In genomic region chr6:67269459-67269858, GRCm38 (mm10) we compare ENCODE assay signal across 9 mouse cellular contexts. TPM values are rescaled to one million over a fixed set of nuclear protein-coding genes. Genes with fewer than 3 reads are reported as not detected.
DNase-seq lines count a peak whose midpoint lies in the region; ATAC-seq and TF ChIP-seq lines count a peak whose summit lies in the region.
"Had no signal": no experiment of that assay in that cellular context is flagged by ENCODE, and none has a peak within 500 bp of the region (broad histone marks: within the 10 kb centered on the region; RNA-seq: fewer than 3 reads in every experiment).

No protein-coding gene starts in this region.

- no peak overlapping the region for H3K27ac ChIP-seq in cerebellum, adult 2 months (ENCODE audit: insufficient read depth, low read length)
- H3K27ac ChIP-seq in forebrain, embryonic 15.5 days (replicated peaks), result no peak overlapping the region
- H3K27ac ChIP-seq in liver, embryonic 14.5 days, result no peak overlapping the region

- TF ChIP-seq CTCF in cerebellum, adult 2 months (IDR thresholded peaks at IDR 0.05; ENCODE audit: borderline replicate concordance, insufficient read depth, low read depth, low read length), result no peak
- TF ChIP-seq CTCF in liver, embryonic 14.5 days (IDR thresholded peaks at IDR 0.05; ENCODE audit: low read depth), result no peak

- H3K4me1 ChIP-seq in cerebellum, adult 2 months (ENCODE audit: control insufficient read depth, insufficient read depth, low read length), result peaks cover 2% of the 10 kb centered on the region; the same call in 1 of the 2 replicates
- peaks cover 38% of the 10 kb centered on the region for H3K4me1 ChIP-seq in forebrain, embryonic 15.5 days
- peaks cover 10 to 16% of the 10 kb centered on the region in 2 experiments for H3K4me1 ChIP-seq in liver, embryonic 14.5 days (replicated peaks; ENCODE audit: control insufficient read depth in 2 of 2, insufficient read depth in 2 of 2, low read length in 1 of 2)

- TF ChIP-seq EP300 in liver, embryonic 14.5 days (IDR thresholded peaks at IDR 0.05; ENCODE audit: low read depth), result no peak

- DNase-seq in cerebellum, adult 2 months, result no peak
- no peak for DNase-seq in cerebellum, adult 11 months
- DNase-seq in 3T3-L1 (ENCODE audit: low read depth, low spot score), result peak; percentile 39
- peak; percentile 25 to 43 (median 26) for DNase-seq in liver, embryonic 14.5 days (ENCODE audit: low read depth in 3 of 3, low spot score in 3 of 3)
- DNase-seq in thymus, postnatal 4 days, result no peak
- no peak for DNase-seq in right cerebral cortex, postnatal 10 days (ENCODE audit: low spot score in 2 of 2)
- DNase-seq in layer of hippocampus, postnatal 36 days, result no peak
- DNase-seq: cerebellum, adult 18-20 months had no signal

- no peak for ATAC-seq in forebrain, embryonic 15.5 days (replicated peaks)
- no peak for ATAC-seq in liver, embryonic 14.5 days (ENCODE audit: insufficient read depth)

- H3K4me3 ChIP-seq in cerebellum, adult 2 months (replicated peaks; ENCODE audit: insufficient read depth, low read depth, low read length), result peak overlapping the region; percentile 3
- H3K4me3 ChIP-seq in forebrain, embryonic 15.5 days, result peak overlapping the region; percentile 93
- peak overlapping the region; percentile 6 to 75; a peak in 3 of 4 replicates for H3K4me3 ChIP-seq in liver, embryonic 14.5 days (ENCODE audit: insufficient read depth in 1 of 2, low read depth in 2 of 2, low read length in 2 of 2)

- 23% methylated on average over 2 of the region's 2 CpGs for WGBS in cerebellum, adult 2 months
- WGBS in forebrain, embryonic 15.5 days, result 38% methylated on average over 2 of the region's 2 CpGs
- WGBS in liver, embryonic 14.5 days (ENCODE audit: insufficient replicate concordance), result 8% methylated on average over 2 of the region's 2 CpGs

- no peak for TF ChIP-seq POLR2A in cerebellum, adult 2 months (IDR thresholded peaks at IDR 0.05; ENCODE audit: borderline replicate concordance, insufficient read depth, low read length)

- H3K27me3 ChIP-seq in cerebellum, adult 2 months (ENCODE audit: control insufficient read depth, insufficient read depth, low read length), result no peaks in the 10 kb centered on the region
- no peaks in the 10 kb centered on the region for H3K27me3 ChIP-seq in forebrain, embryonic 15.5 days
- no peaks in the 10 kb centered on the region for H3K27me3 ChIP-seq in liver, embryonic 14.5 days (ENCODE audit: control insufficient read depth, insufficient read depth, low read length)

- no peak overlapping the region for H3K9ac ChIP-seq in forebrain, embryonic 15.5 days (replicated peaks)
- peak overlapping the region; percentile 48 for H3K9ac ChIP-seq in liver, embryonic 14.5 days (replicated peaks)

- peaks cover 21% of the 10 kb centered on the region for H3K36me3 ChIP-seq in forebrain, embryonic 15.5 days
- H3K36me3 ChIP-seq in liver, embryonic 14.5 days (replicated peaks; ENCODE audit: control insufficient read depth, insufficient read depth, low read depth), result peaks cover 27% of the 10 kb centered on the region

- H3K9me3 ChIP-seq in forebrain, embryonic 15.5 days, result no peaks in the 10 kb centered on the region
- no peaks in the 10 kb centered on the region for H3K9me3 ChIP-seq in liver, embryonic 14.5 days (ENCODE audit: control insufficient read depth, low read length)

- H3K4me2 ChIP-seq in forebrain, embryonic 15.5 days (replicated peaks), result peak overlapping the region; percentile 82
- peak overlapping the region; percentile 69 for H3K4me2 ChIP-seq in liver, embryonic 14.5 days (ENCODE audit: low read depth)

RNA-seq across cellular contexts. Expression of gene Serbp1, which starts 31.5 kb away (rescaled TPM):
- polyA plus RNA-seq in cerebellum, adult 2 months (2012; rRNA removed), result 194 and 201 TPM in 2 replicates
- polyA plus RNA-seq in forebrain, embryonic 15.5 days (2015; fragmentation: Nextera tagmentation; extraction: Ambion mirVana), result 316 and 328 TPM in 2 replicates
- polyA plus RNA-seq in liver, embryonic 14.5 days (2012; rRNA removed), result 125 and 336 TPM in 2 replicates
- 339 and 380 TPM in 2 replicates for polyA plus RNA-seq in liver, embryonic 14.5 days (2014; fragmentation: Nextera tagmentation; extraction: Ambion mirVana)
- total RNA-seq in layer of hippocampus, postnatal 36 days (2021), result 100 to 1,000 TPM; 220 to 226 TPM

Comparison
In these comparisons a context has a peak if more than half of its experiments do, and no peak if none do; other contexts are left out.
1. DNase-seq: peak in 3T3-L1 (single experiment) and liver, embryonic 14.5 days (3 of 3); none in cerebellum, adult 2 months (0 of 2), cerebellum, adult 11 months (single experiment), thymus, postnatal 4 days (single experiment), right cerebral cortex, postnatal 10 days (0 of 2) and layer of hippocampus, postnatal 36 days (0 of 2).
2. H3K4me3 ChIP-seq: peak in every context shown above with its lines; median percentile 93 in forebrain, embryonic 15.5 days; 40 in liver, embryonic 14.5 days; 3 in cerebellum, adult 2 months.